Mouse (Mus musculus) thymus, postnatal 25 days (tissue): ENCODE measurements at regions not wholly inside any gene's neighbourhood (a gene's known extent, or its start where the extent isn't known, plus 50 kb on each side); places are given as distances from the start of the nearest gene placed in this dataset.

Source experiments
- DNase-seq: peaks from one replicate; pipeline ENCODE4 v3.0.0; 2022

DNA sequence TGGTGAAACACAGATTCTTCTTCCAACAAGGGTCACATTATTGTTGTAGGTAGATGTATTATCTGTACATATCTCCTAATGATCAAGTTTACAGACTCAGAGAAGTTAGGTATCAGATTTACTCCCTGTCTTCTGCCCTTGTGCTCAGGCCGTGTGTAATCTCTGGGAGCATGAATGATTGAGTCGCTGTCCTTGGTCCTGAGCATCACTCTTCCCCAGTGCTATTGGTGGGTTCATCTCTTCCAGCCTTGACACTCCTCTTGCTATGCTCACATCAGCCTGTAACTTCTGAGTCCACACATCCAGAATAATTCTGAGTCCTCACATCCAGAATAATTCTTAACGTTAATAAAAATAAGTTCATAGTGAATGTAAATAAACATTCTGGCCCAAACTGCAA lies 295.6 kb downstream of the Basp1 start:
- peak; percentile 3 for DNase-seq

DNA sequence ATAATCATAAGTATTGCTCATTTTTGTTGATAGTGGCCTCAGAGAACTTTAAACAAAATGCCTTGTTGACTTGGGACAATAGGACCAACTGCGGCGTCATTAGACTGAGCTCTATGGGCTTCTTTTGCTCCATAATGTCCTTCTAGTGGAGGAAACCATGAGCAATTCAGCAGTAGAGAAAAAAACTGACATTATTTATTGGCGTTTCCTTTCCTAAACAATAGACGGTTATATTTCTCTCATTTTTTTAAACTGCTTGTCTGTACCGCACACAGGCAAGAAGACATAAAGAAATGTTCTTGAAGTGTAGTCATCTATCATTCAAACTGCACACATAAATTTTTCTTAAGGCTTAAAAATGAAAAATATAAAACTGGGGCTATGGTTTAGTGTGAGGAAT lies 310.8 kb downstream of the Basp1 start:
- DNase-seq: no peak

DNA sequence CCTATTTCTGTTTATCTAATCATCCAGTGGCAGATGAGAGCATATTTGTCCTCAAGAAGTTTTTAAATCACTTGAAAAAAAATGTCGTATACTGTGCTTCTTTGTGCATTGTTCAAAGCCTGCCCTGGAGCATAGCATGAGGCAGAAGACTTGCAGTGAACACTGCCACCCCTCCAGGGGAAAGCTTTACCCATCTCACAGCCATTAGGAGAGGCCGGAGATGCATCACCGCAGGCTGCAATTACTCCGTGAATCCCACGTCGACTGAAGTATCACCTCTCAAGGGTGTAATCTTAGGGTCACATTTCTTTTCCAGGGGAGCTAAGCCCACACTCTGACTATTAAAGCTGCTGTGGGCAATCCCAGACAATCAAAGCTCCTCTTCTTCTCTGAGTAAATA lies 319.8 kb downstream of the Basp1 start:
- no peak for DNase-seq

DNA sequence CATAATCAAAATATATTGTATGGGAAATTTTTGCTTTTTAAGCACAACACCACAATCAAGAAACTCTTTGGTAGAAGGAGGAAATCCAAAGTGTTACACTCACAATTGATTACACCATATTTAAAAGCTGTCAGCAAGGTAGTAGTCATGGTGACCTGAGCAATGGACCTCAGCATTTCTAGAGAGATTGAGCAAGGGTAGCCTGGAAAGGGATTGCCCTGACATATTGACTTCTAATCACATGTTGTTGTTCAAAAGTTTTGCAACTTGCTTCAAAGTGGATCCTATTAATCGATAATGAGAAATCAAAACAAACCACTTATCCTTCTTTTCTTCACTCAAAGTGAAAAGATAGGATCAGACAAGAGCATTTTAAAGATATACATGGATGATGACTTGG lies 343.9 kb downstream of the Basp1 start:
- DNase-seq: no peak

DNA sequence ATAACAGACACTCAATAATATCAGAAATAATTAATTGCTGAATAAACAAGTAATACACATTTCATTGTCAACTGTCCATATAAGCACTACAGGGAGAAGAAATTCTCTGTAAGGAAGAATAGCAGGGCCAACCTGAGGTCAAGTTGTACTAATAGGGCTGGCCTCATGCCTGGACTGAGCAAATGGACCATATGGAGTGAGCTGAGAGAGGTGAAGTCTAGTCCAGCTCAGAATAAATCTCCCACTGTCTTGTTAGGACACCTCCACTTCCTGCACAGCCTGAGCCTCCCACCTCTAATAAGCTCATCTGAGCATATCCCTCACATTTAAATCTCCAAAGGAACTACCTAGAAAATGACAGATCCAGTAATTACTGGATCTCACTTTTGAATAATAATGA lies 354.2 kb downstream of the Basp1 start:
- no peak for DNase-seq

DNA sequence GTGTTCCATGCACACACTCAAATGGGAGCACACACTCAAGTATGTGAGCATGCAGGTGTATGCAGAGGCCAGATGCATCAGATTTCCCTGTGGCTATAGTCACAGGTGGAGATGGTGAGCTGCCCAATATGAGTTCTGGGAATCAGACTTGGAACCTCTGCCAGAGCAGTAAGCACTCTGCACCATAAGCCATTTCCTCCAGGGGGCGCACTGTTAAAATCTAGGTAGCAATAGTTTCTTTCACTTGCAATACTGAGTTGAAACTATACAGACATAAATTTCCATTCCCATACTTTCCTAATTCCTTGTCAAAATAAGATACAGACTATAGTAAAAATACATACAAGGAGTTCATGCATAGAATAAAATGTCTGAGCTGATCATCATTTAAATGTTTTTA lies 365.7 kb downstream of the Basp1 start:
- peak; percentile 33 for DNase-seq

DNA sequence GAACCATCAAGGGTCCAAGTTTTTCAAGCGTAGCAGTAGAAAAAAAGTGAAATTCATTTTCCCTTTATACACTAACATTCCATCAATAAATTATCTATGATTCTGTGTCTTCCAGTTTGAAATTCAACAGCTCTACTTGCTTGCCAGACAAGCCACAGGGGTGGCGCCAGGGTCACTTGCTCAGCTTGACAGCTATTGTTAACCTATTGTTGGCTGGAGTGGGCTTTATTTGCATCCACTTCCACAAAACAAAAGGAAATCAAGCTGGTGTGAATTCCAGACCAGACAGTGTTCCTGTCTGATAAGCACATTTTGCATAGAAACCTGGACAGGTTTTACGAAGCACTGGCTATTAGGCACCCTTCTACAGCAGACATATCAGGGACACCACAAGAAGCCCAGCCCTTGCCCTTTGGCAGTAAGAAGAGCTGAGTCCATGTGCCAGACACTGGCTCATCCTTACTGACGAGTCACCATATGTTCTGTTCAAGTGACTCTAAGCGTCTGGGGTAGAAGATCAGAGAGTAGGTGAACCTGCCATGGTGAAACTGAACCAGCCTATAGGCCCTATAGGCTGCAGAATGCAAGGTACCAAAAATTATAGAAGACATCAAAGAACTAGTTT lies 366.9 kb downstream of the Basp1 start:
- no peak for DNase-seq

DNA sequence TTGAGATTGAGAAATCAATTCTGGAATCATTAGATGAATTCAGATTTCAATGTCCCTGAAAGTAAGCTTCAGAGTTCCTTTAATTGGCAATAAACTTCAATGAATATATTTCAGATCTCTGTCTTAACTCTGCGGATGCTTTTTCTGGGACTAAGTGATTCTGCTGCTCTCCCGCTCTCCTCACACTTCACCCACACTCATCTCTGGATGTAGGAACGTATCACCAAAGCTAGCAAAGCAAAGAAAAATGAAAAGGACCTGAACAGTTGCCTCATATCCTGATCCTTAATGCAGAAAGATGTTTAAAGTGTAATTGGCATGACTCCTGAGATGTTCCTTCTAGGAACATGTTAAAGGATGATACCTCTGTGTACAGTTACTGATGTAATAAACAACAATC lies 377.3 kb downstream of the Basp1 start:
- no peak for DNase-seq

DNA sequence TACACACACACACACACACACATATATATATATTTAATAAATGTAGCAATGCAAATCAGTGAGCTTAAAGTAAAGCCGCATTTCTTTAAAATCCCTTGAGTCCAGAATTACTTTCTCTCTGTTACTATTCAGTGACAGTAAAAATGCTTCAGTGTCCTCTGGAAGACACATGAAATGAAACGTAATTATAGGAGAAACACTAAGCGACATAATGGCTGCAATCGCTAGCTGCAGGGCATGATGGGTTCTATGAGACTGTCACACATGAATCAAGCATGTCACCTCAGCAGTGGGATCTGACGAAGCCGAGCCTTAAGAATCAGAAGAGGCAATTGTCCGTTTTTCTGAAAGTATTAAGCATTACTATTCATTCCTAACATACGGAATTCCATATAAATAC lies 385.7 kb downstream of the Basp1 start:
- DNase-seq: no peak

DNA sequence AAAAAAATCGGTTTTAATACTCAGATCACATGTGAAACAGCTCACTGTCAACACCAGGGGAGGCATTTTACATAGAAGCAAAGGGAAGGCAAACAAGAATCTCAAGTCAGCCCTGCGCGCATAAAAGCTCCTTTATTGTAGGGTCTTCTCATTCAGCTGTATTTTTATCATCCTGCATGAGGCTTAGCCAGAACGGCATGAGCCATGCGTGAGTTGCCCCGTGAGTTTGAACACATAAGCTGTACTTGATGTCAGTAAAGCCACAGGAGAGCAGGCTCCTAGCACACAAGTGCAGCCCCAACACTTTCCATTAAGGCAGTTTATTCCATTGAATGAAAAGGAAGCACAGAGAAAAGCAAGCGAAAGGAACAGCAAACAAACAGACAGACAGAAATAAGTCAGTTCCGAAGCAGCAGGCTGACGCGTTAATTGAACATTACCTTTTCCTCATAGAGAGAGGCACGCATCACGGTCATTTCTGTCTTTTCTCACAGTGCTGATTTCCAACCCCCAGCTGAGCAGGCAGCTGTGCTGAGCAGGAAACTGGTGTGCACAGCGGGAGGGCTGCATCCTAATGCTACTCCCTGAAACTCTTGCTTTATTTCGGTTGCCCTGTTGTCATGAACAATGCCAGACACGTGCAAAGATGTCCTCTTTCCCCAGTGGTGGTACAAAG lies 386.6 kb downstream of the Basp1 start:
- no peak for DNase-seq

DNA sequence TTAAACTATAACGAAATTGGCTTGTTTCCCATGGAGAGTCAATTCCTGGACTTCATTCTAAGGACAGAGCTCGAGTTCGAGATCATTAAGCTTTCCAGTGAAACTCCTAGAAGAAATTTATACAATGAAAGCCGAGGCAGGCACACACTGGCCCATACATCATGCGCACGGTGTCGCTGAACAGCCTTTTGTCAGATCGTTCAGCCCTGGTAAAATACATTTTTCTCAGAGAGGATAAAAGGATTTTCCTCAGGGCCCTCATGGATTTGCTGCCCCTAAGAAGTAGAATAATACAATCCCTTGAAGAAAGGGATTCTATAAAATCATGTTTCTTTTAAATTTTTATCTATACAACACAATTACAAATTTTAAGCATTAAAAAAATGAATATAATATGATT lies 387.2 kb downstream of the Basp1 start:
- DNase-seq: no peak

DNA sequence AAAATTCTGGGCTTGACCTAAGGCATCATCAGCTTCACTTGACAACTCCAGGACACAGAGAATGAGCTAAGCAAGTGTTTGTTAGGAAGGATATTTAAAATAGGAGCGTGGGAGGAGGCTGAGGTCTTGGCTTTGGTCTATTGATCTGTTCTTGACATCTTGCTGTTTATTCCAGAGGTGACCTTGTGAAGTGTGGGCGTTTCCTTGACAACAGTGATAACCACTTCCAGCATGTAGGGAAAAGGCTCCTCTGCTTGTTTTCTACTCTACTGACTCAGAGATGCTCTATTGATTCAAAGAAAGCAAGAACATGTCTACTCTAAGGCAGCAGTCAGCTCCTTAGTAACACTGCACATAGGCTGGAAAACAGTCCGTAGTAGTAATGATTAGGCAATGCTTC lies 392.6 kb downstream of the Basp1 start:
- DNase-seq: no peak

DNA sequence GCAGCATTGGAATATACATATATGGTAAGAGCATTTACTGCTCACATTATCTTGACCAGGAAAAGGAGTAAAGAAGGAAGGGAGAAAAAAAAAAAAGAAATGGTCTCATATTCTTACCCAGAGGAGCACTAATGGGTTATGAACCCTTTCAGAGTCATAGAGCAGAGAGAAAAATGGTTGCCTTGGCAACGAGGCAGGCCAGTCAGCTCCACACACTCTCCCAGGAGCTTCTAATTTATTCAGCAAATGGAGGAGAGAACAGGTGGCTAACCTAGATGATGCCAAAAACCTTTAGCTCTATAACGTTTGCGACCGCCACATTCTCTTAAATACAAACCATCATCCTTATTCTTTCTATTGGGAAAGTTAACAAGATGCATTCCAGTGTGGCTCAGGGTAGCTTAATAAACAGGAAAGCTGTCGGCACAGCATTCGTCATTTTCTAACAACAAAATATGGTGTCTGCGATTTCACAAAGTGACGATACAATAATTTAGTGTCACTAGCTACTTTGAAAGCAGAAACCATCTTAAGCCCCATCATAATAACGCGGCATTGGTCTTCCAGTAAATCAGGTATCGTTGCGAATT lies 394.1 kb downstream of the Basp1 start:
- no peak for DNase-seq

DNA sequence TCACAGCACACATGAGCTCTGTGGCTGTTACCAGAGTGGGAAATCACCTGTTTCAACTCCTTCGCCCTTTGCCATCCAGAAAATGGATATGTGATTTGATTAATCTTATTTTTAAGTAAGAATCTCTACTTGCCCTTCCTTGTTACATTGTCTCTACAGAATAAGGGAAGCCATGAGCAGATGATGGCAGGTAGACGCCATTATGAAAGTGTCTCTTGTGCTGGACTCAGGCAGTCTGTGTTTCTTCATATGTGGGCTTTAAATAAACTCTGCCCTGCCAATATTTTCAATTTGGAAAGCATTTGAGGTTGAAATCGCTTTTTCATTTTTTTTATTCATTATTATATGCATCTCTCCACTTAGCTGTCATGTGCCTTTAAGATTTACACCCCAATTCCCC lies 394.6 kb downstream of the Basp1 start:
- no peak for DNase-seq

DNA sequence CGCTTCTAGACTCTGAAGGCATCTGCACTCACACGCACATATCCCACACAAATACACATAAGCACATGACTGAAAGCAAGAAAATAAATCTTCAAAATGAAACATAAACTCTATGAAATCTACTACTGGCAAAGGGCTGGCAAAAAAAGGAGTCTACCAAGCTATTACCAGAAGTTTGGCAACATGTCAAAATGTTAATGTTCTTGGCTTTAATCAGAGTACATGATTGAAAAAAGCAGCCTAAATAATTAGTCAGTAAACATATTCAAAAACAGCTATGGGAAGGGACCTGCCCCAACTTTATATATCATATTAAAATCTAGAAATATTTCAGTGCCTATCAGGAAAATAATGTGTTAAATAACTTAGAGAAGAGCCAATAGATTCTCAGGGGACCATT lies 405.8 kb downstream of the Basp1 start:
- DNase-seq: no peak

DNA sequence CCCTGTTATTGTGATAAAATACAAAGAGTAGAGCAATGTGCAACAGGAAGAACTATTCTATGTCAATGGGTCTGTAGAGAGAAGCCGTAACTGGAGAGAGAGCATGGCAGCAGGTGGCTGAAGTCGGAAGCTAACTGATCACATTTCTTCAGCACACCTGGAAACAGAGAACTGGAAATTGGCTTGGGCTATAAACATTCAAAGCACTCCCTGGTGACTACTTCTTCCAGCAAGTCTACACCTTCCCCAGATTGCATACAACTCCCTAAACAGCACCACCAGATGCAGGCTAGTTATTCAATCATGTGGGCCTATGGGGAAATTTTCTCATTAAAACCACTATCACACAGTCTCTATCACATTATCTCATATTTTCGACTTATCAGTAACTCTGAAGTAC lies 413.4 kb downstream of the Basp1 start:
- no peak for DNase-seq

DNA sequence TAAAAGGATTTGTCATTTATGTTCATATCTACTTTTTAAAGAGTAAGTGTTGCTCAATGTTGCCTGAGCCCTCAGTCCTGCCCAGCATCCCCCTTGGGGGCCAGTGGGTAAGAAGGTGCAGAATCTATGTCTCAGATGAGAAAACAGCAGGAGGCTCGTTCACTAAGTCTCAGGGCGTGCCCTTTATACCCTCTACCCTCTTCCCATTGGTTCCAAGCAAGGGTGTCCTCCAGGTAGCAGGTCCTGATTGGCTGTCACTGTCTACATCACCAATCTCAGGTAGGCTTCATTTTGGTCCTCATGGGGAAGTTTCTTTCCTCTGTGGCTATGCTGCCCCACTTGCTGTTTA lies 420.3 kb downstream of the Basp1 start:
- no peak for DNase-seq

DNA sequence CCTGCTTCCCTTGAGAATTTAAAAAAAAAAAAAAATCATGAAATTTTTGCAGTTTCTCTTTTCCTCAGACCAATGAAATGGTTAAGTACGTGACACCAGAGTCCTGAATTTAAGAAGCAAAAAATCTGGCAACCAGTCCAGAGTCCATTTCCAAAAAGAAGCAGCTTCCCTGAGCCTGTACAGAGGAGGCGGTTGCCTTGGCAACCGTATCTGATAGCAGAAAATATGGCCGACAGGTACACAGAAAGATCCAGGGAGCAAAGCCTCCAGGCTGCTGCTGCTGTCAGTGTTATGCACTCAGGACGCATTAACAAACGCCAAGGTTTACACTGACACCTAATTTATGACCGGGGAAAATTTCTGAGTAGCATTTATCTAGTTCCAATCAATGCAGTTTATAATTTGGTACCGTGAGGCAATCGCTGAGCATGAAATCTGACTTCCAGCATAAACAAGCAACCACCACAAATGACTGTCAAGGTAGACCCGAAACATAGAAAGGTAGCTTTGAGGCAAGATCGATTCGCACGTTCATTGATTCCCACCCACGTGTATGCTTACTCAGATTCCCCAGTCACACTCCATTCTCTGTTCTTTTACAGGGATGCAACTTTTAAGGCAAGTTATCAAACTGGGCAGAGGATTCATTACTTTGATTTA lies 420.8 kb downstream of the Basp1 start:
- DNase-seq: no peak

DNA sequence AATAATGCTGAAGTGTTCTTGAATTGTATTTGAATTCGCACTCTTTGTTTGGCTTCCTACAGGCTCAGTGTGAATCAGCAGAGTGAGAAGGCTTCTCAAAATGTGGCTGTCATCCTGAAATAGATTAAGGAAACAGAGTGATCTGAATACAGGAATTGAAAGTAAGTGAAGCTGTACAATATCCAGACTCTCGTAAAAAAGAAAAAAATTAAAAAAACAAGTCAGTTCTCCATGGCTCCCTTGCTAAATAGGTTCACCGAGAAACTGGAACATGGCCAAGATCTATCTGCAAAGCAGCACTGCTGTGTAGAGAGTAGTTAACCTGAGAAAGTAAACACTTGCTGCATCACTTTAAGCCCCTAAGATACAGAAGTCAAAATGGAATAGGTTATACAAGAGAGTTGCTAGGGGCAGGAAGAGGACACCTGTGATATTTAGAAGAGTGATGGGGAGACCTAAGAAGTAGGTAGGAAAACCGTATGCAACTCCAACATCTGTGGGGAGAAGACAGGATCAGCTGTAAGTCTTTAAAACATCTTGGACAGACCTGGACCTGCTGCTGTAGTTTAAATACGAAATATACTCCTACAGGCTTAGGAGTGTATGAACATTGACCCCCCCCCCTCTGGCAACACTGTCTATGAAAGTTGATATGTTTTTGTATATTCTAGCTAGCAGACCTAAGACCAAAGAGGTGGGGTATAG lies 423.3 kb downstream of the Basp1 start:
- DNase-seq: no peak

DNA sequence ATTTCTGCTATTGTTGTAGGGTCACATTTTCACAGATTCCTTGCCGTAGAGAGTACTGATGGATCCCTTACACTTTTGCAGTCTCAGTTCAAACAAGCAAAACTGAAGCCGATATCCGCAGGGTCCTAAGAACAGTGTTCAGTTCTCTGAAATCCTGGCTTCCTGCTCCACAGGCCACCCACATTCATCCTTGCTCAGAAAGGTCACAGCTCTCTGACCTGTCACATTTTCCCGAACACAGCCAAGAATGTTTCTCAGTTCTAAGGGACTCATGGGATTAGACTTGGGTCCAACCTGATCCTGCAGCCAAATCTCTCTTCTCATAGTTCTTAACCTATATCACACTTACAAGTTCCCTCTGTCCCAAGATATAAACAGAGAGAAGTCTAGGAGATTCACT lies 432.7 kb downstream of the Basp1 start:
- DNase-seq: no peak

DNA sequence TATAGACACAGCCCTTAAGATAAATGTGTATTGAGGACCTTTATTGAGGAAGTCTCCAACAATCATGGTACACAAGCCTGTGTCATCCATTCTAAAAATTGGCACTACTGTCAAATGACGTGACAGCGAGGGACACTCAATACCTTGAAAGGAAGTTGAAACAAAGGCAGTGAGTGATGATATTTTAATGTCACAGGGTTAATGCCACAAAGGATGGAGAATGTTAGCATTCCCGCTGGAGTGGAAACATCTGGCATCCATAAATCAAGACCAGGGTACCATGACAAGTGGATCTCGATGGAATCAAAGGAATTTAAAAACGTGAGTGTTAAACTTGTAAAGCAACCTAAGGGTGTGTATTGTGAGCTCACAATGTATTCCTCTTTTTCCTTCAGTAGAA lies 441.5 kb downstream of the Basp1 start:
- no peak for DNase-seq

DNA sequence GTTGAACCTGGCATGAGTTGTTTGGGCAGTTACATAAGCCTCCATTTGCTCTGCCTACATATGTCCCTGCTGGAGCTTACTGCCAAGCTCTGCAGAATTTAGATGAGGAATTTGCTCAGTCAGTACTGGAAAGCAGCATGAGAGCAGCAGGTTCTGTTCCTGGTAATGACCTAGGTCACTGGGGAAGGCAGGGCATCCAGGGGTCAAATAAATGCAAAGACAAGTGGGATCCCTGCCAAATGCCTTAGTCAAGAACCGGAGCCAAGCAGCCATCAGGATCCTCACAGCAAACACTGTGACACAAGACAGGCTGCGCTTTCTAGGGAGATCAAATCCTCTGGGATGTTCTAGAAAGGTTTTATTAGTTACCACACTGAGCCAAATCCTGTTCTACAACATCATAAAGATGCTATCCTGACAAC lies 444.2 kb downstream of the Basp1 start:
- no peak for DNase-seq

DNA sequence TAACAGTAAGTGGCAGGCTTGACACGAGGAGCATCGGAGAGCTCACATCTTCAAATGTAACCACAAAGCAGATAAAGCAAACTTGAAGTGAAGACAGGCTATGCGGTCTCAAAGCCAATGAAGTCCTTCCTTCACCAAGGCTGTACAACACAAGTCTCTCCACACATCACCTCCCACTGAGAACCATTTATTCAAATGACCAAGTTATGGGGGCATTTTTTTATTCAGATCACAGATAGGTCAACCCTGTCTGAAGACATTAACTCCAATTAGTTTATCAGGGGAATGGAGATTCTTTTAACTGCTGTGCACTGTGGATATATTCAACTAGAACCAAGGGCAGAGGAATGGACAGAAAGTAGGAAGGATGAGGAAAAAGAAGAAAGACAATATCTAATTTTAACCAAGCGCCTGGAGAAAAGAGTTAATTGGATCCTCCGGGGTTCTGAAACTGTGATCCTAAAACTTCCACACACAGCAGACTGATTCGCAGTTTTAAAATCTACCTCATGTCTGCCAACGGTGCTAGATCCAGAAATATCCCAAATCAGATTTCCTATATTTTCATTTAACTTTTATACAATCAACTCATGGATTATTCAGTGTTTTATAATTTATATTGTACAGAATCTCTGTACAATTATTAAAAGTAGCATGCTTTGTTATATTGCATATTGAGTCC lies 444.8 kb downstream of the Basp1 start:
- DNase-seq: no peak
